Mouse (Mus musculus): ENCODE data around the gene Dnajc4. TPM values are rescaled to one million over a fixed set of nuclear protein-coding genes. Genes with fewer than 3 reads are reported as not detected.

Gene Dnajc4
- total and polyA plus RNA-seq, 2 experiments from 2014 or later = 58.5 to 75.2 TPM

- Histone ChIP-seq H3K27me3 (ENCODE audit: control insufficient read depth, insufficient read depth, low read length) (no peaks in the 10 kb centered on the region), H3K27ac (ENCODE audit: low read depth) (peak within 1 kb of the TSS; percentile 84), H3K4me1 (ENCODE audit: control insufficient read depth, insufficient read depth) (peaks cover 19% of the 10 kb centered on the region), H3K9me3 (replicated peaks; ENCODE audit: control insufficient read depth, low read length) (no peaks in the 10 kb centered on the region), H3K4me2 (ENCODE audit: low read depth, low read length) (peak within 1 kb of the TSS; percentile 87), H3K9ac (replicated peaks; ENCODE audit: low read depth, low read length) (peak within 1 kb of the TSS; percentile 61), H3K4me3 (ENCODE audit: low read depth, low read length) (peak within 1 kb of the TSS; percentile 72), H3K36me3 (replicated peaks; ENCODE audit: control insufficient read depth, insufficient read depth, low read length) (0 out of 2 replicates have a peak, but pooled peaks cover 4% of the 10 kb centered on the region)
- TF ChIP-seq CTCF (IDR thresholded peaks at IDR 0.05; ENCODE audit: low read depth) = peak; percentile 11; the same call in 1 of the 2 replicates
- TF ChIP-seq EP300 (IDR thresholded peaks at IDR 0.05; ENCODE audit: low read depth) = peak; percentile 78
- ATAC-seq (ENCODE audit: insufficient read depth, low read depth) (peak; percentile 80), DNase-seq (ENCODE audit: low spot score) (peak; percentile 86)
- WGBS = under 1% methylated on average over 83 of the region's 83 CpGs
These were observed 50.8 kb downstream of the Dnajc4 start, which contains the start of gene Bad for GRCm38 (mm10) chr19:6941372-6942248. TSS of gene Bad (plus strand) at chr19:6941861.

DNA sequence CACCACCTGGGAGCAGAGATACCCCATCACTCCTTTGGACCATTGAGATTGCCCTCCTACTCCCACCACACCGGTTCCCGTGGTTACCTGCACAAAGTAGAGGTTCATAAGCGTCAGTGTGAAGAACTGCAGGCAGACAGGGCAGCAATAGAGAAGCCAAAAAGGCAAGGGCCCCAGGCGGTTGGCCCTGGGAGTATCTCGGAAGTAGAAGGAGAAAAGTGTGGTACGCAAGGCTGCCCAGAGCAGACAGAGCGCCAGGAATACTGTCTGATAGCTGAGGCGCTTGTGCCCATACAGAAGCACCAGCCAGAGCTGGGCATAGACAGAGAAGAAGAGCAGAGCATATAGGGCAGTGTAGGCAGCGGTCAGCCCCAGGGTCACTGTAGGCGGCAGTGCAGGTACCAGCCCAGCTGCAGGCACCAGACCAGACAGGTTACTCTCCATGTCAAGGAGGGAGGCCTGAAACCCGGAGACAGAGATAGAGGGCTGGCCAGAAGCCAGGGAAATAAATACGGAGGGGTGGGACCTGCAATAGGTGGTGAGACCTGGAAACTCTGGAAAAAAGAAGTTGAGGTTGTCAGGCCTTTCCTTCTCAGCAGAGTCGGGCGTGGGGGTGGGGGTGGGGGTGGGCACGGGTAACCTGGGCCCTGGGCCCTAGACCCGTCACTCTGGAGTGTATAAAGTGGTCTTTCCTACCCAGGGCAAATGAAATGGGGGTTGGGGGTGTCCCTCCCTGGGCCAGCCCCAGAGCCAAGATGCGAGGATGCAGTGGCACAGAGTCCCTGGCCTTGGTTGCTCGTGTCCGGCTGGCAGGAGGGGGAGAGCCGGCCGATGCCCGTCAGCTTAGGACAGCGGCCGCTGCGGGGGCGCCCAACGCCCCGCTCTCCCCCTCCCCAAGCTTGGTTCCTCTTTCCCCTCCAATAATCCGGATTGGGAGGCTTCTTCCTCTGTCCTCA is 51.7 kb downstream of the Dnajc4 start:
- TF ChIP-seq EP300 (IDR thresholded peaks at IDR 0.05; ENCODE audit: low read depth) = no peak
- TF ChIP-seq CTCF (IDR thresholded peaks at IDR 0.05; ENCODE audit: low read depth) = no peak
- Histone ChIP-seq H3K9ac (replicated peaks; ENCODE audit: low read depth, low read length) (peak overlapping the region; percentile 61), H3K27ac (ENCODE audit: low read depth) (0 out of 2 replicates have a peak overlapping the region, but pooled peaks have one; percentile 9), H3K4me1 (ENCODE audit: control insufficient read depth, insufficient read depth) (peaks cover 19% of the 10 kb centered on the region), H3K4me3 (ENCODE audit: low read depth, low read length) (peak overlapping the region; percentile 72), H3K9me3 (replicated peaks; ENCODE audit: control insufficient read depth, low read length) (no peaks in the 10 kb centered on the region), H3K36me3 (replicated peaks; ENCODE audit: control insufficient read depth, insufficient read depth, low read length) (no peaks in the 10 kb centered on the region), H3K4me2 (ENCODE audit: low read depth, low read length) (peak overlapping the region; percentile 87), H3K27me3 (ENCODE audit: control insufficient read depth, insufficient read depth, low read length) (peaks cover 6% of the 10 kb centered on the region)
- ATAC-seq (ENCODE audit: insufficient read depth, low read depth) (no peak), DNase-seq (ENCODE audit: low spot score) (no peak)
- WGBS = 16% methylated on average over 29 of the region's 29 CpGs

DNA sequence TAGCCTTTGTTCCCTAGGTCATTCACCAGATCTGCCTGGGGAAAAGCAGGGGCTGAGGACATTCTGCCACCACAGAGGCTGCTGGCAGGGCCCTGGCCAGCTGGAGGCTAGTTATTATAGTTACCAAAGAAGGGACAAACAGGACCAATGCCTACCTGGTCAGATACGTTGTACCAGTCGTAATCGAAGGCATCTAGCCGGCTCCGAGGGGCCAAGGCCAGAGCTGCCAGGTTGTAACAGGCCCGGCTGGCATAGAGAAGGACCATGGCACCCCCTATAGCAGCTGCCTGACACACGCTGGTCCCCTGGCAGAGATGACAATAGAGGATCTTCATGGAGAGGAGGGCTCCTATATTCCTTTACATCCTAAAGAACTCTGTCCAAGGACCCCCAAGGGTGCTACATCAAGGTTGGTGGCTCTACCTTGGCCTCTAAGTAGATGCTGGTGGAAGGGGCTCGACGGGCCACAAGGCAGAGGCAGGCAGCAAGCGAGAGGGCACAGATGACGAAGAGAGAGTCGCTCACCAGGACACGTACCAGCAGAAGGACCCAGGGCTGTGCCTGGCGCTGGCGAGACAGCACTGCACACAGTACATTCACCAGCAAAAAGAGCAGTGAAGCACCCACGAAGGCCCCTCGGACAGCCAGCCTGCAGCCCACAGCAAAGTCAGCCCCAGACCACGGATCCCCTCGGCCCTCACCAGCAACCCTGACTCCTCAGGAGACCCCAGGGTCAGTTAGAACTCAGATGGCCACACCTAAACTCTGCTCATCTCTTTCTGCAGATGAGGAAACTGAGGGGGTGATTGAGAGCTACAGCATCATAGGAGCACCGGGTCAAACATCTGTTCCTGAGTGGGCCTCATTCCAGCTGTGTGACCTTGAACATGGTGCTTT is 53.0 kb downstream of the Dnajc4 start:
- Histone ChIP-seq H3K4me2 (ENCODE audit: low read depth, low read length) (no peak overlapping the region), H3K36me3 (replicated peaks; ENCODE audit: control insufficient read depth, insufficient read depth, low read length) (no peaks in the 10 kb centered on the region), H3K9me3 (replicated peaks; ENCODE audit: control insufficient read depth, low read length) (no peaks in the 10 kb centered on the region), H3K27me3 (ENCODE audit: control insufficient read depth, insufficient read depth, low read length) (peaks cover 19% of the 10 kb centered on the region), H3K4me1 (ENCODE audit: control insufficient read depth, insufficient read depth) (peaks cover 19% of the 10 kb centered on the region), H3K4me3 (ENCODE audit: low read depth, low read length) (no peak overlapping the region), H3K27ac (ENCODE audit: low read depth) (no peak overlapping the region), H3K9ac (replicated peaks; ENCODE audit: low read depth, low read length) (no peak overlapping the region)
- TF ChIP-seq EP300 (IDR thresholded peaks at IDR 0.05; ENCODE audit: low read depth) (no peak), CTCF (IDR thresholded peaks at IDR 0.05; ENCODE audit: low read depth) (no peak)
- DNase-seq (ENCODE audit: low spot score) = no peak
- WGBS = 89% methylated on average over 20 of the region's 20 CpGs
- no peak for ATAC-seq (ENCODE audit: insufficient read depth, low read depth)

Other genes with a start within 250 kb of the Dnajc4 start
- gene Rps6ka4, start 151.9 kb downstream of the Dnajc4 start, total RNA-seq (2014; rRNA removed; ENCODE audit: low replicate concordance) = 16.6 and 30.3 TPM in 2 replicates
- gene Rps6ka4, start 151.9 kb downstream of the Dnajc4 start, polyA plus RNA-seq (2015; fragmentation: Nextera tagmentation; extraction: Ambion mirVana) = 12.4 and 13.4 TPM in 2 replicates
- 0.11 and 2.7 TPM in 2 replicates for gene Ccdc88b, start 134.4 kb downstream of the Dnajc4 start, total RNA-seq (2014; rRNA removed; ENCODE audit: low replicate concordance)
- 0.08 and 0.36 TPM in 2 replicates for gene Ccdc88b, start 134.4 kb downstream of the Dnajc4 start, polyA plus RNA-seq (2015; fragmentation: Nextera tagmentation; extraction: Ambion mirVana)
- gene Trmt112, start 82.9 kb downstream of the Dnajc4 start, total RNA-seq (2014; rRNA removed; ENCODE audit: low replicate concordance) = 61.8 and 61.9 TPM in 2 replicates
- 57.6 and 61.4 TPM in 2 replicates for gene Trmt112, start 82.9 kb downstream of the Dnajc4 start, polyA plus RNA-seq (2015; fragmentation: Nextera tagmentation; extraction: Ambion mirVana)
- gene Prdx5, start 82.5 kb downstream of the Dnajc4 start, total RNA-seq (2014; rRNA removed; ENCODE audit: low replicate concordance) = 215 and 344 TPM in 2 replicates
- 623 and 629 TPM in 2 replicates for gene Prdx5, start 82.5 kb downstream of the Dnajc4 start, polyA plus RNA-seq (2015; fragmentation: Nextera tagmentation; extraction: Ambion mirVana)
- gene Esrra, start 70.8 kb downstream of the Dnajc4 start, total RNA-seq (2014; rRNA removed; ENCODE audit: low replicate concordance) = 189 and 194 TPM in 2 replicates
- gene Esrra, start 70.8 kb downstream of the Dnajc4 start, polyA plus RNA-seq (2015; fragmentation: Nextera tagmentation; extraction: Ambion mirVana) = 49.1 and 51.7 TPM in 2 replicates
- gene Catsperz, start 67.2 kb downstream of the Dnajc4 start, total RNA-seq (2014; rRNA removed; ENCODE audit: low replicate concordance) = not detected in 2 replicates
- gene Catsperz, start 67.2 kb downstream of the Dnajc4 start, polyA plus RNA-seq (2015; fragmentation: Nextera tagmentation; extraction: Ambion mirVana) = 2.2 and 2.5 TPM in 2 replicates
- not detected in 2 replicates for gene Kcnk4, start 58.1 kb downstream of the Dnajc4 start, total RNA-seq (2014; rRNA removed; ENCODE audit: low replicate concordance)
- 0.04 and 0.30 TPM in 2 replicates for gene Kcnk4, start 58.1 kb downstream of the Dnajc4 start, polyA plus RNA-seq (2015; fragmentation: Nextera tagmentation; extraction: Ambion mirVana)
- 46.8 and 76.0 TPM in 2 replicates for gene Bad, start 50.7 kb downstream of the Dnajc4 start, total RNA-seq (2014; rRNA removed; ENCODE audit: low replicate concordance)
- gene Bad, start 50.7 kb downstream of the Dnajc4 start, polyA plus RNA-seq (2015; fragmentation: Nextera tagmentation; extraction: Ambion mirVana) = 60.7 and 62.6 TPM in 2 replicates
- 23.4 and 46.1 TPM in 2 replicates for gene Gpr137, start 50.1 kb downstream of the Dnajc4 start, total RNA-seq (2014; rRNA removed; ENCODE audit: low replicate concordance)
- gene Gpr137, start 50.1 kb downstream of the Dnajc4 start, polyA plus RNA-seq (2015; fragmentation: Nextera tagmentation; extraction: Ambion mirVana) = 16.8 and 20.9 TPM in 2 replicates
- 88.3 and 100 TPM in 2 replicates for gene Ppp1r14b, start 17.6 kb downstream of the Dnajc4 start, total RNA-seq (2014; rRNA removed; ENCODE audit: low replicate concordance)
- gene Ppp1r14b, start 17.6 kb downstream of the Dnajc4 start, polyA plus RNA-seq (2015; fragmentation: Nextera tagmentation; extraction: Ambion mirVana) = 128 and 132 TPM in 2 replicates
- gene Plcb3, start 16.1 kb downstream of the Dnajc4 start, total RNA-seq (2014; rRNA removed; ENCODE audit: low replicate concordance) = 24.9 and 46.0 TPM in 2 replicates
- gene Plcb3, start 16.1 kb downstream of the Dnajc4 start, polyA plus RNA-seq (2015; fragmentation: Nextera tagmentation; extraction: Ambion mirVana) = 8.3 and 8.6 TPM in 2 replicates
- gene Fkbp2, start 12.1 kb downstream of the Dnajc4 start, total RNA-seq (2014; rRNA removed; ENCODE audit: low replicate concordance) = 0.65 and 8.5 TPM in 2 replicates
- 59.9 and 65.2 TPM in 2 replicates for gene Fkbp2, start 12.1 kb downstream of the Dnajc4 start, polyA plus RNA-seq (2015; fragmentation: Nextera tagmentation; extraction: Ambion mirVana)
- 74.8 and 122 TPM in 2 replicates for gene Vegfb, start 4.9 kb downstream of the Dnajc4 start, total RNA-seq (2014; rRNA removed; ENCODE audit: low replicate concordance)
- gene Vegfb, start 4.9 kb downstream of the Dnajc4 start, polyA plus RNA-seq (2015; fragmentation: Nextera tagmentation; extraction: Ambion mirVana) = 193 and 194 TPM in 2 replicates
- 42.1 and 45.3 TPM in 2 replicates for gene Nudt22, start 3.5 kb upstream of the Dnajc4 start, total RNA-seq (2014; rRNA removed; ENCODE audit: low replicate concordance)
- 48.1 and 49.5 TPM in 2 replicates for gene Nudt22, start 3.5 kb upstream of the Dnajc4 start, polyA plus RNA-seq (2015; fragmentation: Nextera tagmentation; extraction: Ambion mirVana)
- 12.6 and 32.0 TPM in 2 replicates for gene Trpt1, start 3.6 kb upstream of the Dnajc4 start, total RNA-seq (2014; rRNA removed; ENCODE audit: low replicate concordance)
- 27.1 and 28.4 TPM in 2 replicates for gene Trpt1, start 3.6 kb upstream of the Dnajc4 start, polyA plus RNA-seq (2015; fragmentation: Nextera tagmentation; extraction: Ambion mirVana)
- gene Fermt3, start 26.9 kb upstream of the Dnajc4 start, total RNA-seq (2014; rRNA removed; ENCODE audit: low replicate concordance) = 8.9 and 11.1 TPM in 2 replicates
- 4.9 and 5.1 TPM in 2 replicates for gene Fermt3, start 26.9 kb upstream of the Dnajc4 start, polyA plus RNA-seq (2015; fragmentation: Nextera tagmentation; extraction: Ambion mirVana)
- 94.6 and 99.7 TPM in 2 replicates for gene Stip1, start 47.4 kb upstream of the Dnajc4 start, total RNA-seq (2014; rRNA removed; ENCODE audit: low replicate concordance)
- gene Stip1, start 47.4 kb upstream of the Dnajc4 start, polyA plus RNA-seq (2015; fragmentation: Nextera tagmentation; extraction: Ambion mirVana) = 98.3 and 98.5 TPM in 2 replicates
- 122 and 170 TPM in 2 replicates for gene Macrod1, start 64.2 kb upstream of the Dnajc4 start, total RNA-seq (2014; rRNA removed; ENCODE audit: low replicate concordance)
- 112 and 113 TPM in 2 replicates for gene Macrod1, start 64.2 kb upstream of the Dnajc4 start, polyA plus RNA-seq (2015; fragmentation: Nextera tagmentation; extraction: Ambion mirVana)
- gene Flrt1, start 113.2 kb upstream of the Dnajc4 start, total RNA-seq (2014; rRNA removed; ENCODE audit: low replicate concordance) = 0.23 and 0.89 TPM in 2 replicates
- gene Flrt1, start 113.2 kb upstream of the Dnajc4 start, polyA plus RNA-seq (2015; fragmentation: Nextera tagmentation; extraction: Ambion mirVana) = 1.0 TPM in 2 replicates
- 127 and 139 TPM in 2 replicates for gene Otub1, start 213.7 kb upstream of the Dnajc4 start, total RNA-seq (2014; rRNA removed; ENCODE audit: low replicate concordance)
- 117 and 132 TPM in 2 replicates for gene Otub1, start 213.7 kb upstream of the Dnajc4 start, polyA plus RNA-seq (2015; fragmentation: Nextera tagmentation; extraction: Ambion mirVana)
- 1,841 and 2,074 TPM in 2 replicates for gene Cox8a, start 225.0 kb upstream of the Dnajc4 start, total RNA-seq (2014; rRNA removed; ENCODE audit: low replicate concordance)
- 3,012 and 3,042 TPM in 2 replicates for gene Cox8a, start 225.0 kb upstream of the Dnajc4 start, polyA plus RNA-seq (2015; fragmentation: Nextera tagmentation; extraction: Ambion mirVana)
- 30.2 and 44.0 TPM in 2 replicates for gene Naa40, start 248.6 kb upstream of the Dnajc4 start, total RNA-seq (2014; rRNA removed; ENCODE audit: low replicate concordance)
- 27.8 and 30.4 TPM in 2 replicates for gene Naa40, start 248.6 kb upstream of the Dnajc4 start, polyA plus RNA-seq (2015; fragmentation: Nextera tagmentation; extraction: Ambion mirVana)

Measured in heart, postnatal 0 days (tissue).